Mouse (Mus musculus): ENCODE measurements around the gene Hoxa4.

Gene Hoxa4

DNA sequence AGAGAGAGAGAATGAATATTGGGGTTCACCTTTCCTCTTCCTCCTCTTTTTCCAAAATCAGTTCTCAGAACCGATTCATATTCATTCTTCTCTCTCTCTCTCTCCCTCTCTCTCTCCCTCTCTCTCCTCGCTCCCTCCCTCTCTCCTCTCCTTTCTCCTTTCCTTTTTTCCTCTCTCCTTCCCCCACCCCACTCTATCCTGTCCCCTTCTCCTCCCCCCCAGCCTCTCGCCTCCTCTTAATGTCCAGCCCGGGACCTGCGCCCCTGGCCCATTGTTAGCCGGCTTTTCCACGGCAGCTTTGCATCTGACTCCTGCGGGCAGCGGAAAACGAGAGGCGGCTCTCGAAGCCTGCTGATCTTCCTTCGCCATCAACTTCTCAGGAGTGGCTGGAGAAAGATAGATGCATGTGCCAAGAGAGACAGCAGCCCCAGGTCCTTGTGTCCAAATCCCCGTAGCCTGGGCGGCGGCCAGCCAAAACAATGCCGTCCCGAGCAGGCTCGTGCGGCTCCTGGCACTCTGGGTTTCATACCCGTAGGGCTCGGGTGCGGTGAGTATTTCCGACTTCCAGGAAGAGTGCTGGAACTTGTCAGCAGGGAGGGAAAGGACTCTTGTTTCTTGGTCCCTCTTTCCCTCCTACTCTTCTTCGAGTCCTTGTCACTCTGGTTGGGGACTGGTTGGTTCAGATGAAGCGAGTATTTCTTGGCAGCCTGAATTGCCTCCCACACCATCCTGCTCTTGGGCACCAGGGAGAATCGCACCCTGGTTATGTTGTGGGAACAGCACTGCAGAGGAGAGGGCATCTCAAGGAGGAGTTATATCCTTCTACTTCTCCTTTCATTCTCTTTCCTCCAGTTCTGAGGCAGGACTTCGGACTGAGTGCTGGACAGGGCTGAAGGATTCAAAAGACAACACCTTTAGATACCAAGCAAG, 25.8 kb downstream of the Hoxa4 start:
- no peak for DNase-seq (ENCODE audit: low spot score)

DNA sequence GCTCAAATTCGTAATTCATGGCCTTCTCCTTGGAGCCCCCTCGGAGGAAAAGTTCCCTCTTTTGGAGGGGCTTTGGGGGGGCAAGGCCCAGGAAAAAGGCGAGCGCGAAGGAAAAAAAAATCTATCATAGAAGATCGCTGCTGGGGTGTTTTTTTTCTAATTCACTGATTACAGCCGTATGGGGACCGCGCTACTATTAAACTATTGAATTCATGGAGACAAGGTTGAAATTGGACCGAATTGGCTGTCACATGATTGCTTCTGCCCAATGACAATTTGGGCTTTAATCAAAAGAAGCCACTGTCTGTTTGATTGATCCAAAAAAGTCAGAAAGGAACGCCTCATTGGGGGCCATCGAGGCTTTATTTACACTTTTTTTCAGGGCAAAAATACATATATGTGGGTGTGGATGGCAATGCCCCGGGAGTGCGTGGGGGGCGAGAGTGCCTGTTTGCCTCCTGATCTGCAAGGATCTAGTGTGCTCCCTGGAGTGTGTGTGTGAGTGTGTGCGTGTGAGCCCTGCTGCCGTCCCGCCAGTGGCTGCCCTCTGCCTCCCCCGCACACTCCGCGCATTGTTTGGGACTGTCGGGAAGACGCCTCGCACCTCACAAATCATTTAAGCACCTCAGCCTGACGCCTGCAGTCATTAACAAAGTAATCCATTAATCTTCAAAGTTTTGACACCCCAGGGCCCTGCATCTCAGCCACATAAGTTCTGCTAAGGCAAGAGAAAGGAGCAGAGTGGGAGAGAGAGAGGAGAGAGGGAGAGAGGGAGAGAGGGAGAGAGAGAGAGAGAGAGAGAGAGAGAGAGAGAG, 26.7 kb downstream of the Hoxa4 start, which contains the start of gene Hoxa2:
Gene Hoxa2, minus strand, starts transcription at position 206 of the 815 bp plus-strand sequence.
- no peak for DNase-seq (ENCODE audit: low spot score)

DNA sequence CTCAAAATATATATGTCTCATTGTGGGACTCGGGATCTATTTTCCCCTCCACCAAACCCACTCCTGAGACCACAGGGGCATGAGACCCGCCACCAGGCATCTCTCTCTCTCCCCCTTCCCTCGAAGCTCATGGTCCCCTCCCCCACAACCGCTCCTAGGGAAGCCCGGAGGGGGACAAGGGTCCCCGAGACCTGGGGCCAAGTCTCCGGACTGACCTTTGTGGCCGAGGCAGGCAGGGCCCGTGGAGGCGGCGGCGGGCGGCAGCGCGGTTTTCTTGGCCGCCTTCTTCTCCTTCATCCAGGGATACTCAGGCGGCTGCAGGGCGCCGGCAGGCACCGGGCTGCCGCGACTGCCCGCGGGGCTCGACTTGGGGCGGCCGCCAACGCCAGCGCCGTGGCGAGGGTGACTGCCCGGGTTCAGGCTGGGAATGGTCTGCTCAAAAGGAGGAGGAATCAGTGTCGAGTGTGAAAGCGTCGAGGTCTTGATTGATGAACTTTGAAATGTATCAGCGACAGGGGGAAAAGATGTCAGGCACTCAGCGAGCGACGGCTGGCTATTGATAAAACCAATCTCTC, 27.4 kb downstream of the Hoxa4 start:
- DNase-seq (ENCODE audit: low spot score), result no peak

DNA sequence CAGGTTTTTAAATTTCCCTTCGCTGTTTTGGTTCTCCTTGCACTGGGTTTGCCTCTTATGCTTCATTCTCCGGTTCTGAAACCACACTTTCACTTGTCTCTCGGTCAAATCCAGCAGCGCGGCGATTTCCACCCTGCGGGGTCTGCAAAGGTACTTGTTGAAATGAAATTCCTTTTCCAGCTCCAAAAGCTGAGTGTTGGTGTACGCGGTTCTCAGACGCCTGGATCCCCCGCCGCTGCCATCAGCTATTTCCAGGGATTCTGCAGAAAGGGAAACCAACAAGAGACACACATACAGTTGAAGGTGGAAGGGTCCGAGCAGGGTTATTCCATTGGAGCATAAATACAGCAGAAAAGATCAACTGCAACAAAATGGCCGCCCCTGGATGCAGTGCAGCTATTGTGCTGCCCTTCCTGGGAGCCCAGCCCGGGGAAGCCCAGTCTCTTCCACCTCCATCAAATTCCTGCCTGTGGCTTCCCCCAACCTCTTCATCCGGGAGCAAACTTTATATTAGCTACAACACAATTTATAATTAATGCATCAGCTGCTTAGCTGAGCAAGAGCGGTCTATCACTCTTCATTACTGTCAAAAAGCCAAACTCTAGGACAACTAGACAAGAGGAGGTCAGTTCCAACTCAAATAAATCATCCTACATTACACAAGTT, 28.1 kb downstream of the Hoxa4 start:
- DNase-seq (ENCODE audit: low spot score), result no peak

DNA sequence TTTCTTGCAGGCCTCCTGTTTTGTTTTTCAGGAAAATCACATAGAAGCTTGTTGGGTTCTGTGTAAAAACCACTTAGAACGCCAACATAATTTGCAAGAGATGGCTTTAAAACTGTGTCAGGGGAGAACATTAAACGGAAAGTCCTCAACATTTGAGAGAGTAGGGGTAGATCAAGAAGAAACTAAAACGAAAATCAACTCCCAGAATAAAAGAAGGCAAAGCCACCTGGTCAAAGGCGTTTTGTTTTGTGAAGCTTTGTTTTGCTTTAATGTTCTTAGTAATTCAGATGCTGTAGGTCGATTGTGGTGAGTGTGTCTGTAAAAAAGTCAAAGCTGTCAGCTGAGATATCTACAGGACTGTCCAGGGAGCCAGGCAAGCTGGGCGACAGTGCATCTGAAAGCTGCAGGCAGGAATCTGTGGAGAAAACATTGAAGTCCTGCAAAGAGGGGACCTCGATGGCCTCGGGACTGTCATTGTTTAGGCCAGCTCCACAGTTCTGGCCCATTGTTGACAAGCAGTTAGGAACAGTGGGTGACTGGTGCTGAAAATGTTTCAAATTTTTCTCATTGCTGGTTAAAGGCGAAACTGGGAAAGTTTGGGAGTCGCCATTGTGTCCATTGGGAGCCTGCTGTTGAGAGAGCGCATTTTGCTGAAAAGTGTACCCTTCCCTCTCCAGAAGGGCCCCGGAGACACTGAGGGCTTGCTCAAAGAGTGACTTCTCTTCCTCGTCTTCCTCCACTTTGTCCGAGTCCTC, 28.8 kb downstream of the Hoxa4 start:
- no peak for DNase-seq (ENCODE audit: low spot score)

DNA sequence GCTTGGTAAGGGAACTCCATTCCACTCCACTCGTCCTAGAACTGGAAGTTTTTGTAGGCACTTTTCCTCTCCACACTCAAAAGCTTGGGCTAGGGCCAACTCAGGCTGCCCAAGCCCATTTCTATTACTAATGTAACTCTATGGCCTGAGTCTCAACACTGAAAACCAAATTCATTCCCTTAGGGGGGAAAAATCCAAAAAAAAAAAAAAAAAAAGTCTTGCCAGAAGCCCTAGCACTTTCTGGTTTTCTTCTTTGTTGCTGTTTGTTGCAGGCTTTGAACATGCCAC, 29.5 kb downstream of the Hoxa4 start:
- DNase-seq (ENCODE audit: low spot score), result no peak

DNA sequence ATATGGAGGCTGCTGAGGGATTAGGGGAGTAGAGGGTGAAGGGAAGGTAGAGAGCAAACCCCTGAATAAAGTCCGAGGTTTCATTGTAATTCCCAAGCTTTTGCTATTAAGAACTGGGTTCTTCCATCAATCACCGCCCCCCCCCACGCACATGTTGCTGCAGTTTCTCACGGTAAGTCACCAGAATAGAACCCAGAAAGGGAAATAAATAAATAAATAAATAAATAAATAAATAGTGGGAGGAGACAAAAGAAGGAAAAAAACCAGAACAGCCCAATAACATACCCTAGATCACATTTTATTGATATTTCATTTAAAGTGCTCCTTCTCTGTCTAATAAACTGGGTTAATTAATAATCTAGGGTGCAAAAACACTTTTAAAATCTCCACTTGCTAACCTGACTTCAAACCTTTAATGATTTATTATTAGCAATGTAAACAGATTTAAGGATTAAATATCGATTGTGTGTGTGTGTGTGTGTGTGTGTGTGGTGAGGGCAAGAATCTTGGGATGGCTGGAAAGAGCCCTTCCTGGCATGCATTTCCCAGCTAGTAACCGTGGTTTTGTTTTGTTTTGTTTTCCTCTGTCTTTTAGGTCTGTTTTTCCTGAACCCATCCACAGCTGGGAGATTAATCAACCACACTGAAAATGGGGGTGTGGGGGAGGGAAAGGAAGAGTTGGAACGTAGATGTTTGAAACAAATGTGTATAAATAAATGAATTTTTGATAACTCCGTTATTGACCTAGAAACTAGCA, 30.0 kb downstream of the Hoxa4 start:
- no peak for DNase-seq (ENCODE audit: low spot score)

DNA sequence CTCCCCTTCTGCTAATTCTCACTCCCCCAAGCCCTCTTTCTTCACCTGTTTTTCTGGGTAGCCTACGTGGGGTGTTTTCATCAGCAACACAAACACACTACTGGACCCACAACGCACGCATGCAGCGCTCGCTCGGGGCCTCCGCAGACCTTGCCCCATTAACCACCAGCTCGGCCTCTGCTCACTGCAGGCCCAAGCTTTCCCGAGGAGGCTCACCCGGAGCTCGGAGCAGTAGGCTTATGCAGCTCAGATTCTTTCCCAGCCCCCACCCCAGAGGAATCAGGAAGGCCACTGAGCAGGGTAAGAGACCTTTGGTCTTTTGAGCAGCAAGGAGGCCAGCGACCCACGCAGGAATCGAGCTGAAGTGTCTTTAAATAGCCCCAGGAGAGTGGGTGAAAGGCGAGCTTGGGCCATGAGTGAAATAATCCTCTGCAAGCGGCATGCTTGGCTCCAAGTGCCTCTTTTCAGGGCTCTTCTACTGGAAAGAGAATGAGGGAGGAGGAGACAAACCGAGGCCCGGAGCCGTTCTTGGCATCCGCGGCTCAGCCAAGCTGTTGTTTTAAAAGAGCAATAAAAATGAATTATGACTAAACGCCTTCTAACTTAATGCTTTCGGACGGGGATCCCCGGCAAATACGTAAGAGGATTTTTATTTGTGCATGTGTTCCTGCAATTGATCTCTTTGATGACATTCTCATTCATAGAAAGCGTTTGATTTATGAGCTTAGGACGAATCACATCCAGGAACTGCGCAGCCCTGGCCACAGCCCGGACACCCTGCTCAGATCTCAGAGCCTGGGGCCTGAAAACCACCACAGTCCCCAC, 30.8 kb downstream of the Hoxa4 start:
- no peak for DNase-seq (ENCODE audit: low spot score)

DNA sequence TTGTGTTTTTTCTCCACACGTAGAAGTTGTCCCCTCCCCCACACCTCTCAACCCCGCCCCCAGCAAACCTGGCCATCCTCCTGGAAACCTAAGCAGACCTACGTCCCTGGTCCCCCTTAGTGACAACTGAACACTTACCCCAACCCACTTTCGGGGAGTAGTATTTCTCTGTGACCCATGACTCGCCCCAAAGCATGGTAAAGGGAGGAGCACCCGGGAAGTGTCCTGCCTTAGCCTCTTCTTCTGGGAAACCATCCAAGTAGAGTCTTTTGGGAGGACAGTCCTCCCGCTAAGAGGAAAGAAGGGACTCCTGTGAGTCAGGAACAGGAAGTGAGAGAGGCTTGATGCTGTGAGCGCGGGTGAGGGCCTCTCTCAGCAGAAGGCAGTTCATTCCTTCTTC, 31.6 kb downstream of the Hoxa4 start:
- no peak for DNase-seq (ENCODE audit: low spot score)

DNA sequence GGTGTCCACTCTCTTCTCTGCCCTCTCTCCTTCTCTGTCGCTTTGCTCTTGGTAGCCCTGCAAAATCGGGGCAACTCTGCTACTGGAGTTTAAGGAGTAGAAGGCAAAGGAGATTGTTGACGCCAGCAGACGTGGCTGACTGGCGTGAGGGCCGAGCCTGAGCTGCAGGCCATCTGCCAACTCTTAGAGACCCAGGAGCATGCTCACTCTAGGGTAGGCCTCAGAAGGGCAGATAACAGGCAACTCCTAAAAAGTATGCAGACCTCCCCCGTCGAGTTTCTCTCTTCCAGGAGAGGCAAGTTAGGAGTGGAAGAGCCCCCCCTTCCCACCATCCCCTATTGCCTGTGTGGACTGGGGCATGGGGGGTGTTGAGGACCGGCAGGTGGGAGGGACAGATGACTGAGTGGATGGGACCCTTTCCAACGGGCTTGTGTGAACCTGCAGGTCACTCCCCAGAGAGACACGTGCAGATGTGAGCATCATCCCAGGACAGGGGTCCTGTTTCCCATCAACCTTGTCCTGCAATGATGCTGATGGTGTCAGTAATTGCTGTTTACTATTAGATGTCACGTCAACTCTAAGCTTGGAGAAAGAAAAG, 32.3 kb downstream of the Hoxa4 start:
- DNase-seq (ENCODE audit: low spot score), result no peak

DNA sequence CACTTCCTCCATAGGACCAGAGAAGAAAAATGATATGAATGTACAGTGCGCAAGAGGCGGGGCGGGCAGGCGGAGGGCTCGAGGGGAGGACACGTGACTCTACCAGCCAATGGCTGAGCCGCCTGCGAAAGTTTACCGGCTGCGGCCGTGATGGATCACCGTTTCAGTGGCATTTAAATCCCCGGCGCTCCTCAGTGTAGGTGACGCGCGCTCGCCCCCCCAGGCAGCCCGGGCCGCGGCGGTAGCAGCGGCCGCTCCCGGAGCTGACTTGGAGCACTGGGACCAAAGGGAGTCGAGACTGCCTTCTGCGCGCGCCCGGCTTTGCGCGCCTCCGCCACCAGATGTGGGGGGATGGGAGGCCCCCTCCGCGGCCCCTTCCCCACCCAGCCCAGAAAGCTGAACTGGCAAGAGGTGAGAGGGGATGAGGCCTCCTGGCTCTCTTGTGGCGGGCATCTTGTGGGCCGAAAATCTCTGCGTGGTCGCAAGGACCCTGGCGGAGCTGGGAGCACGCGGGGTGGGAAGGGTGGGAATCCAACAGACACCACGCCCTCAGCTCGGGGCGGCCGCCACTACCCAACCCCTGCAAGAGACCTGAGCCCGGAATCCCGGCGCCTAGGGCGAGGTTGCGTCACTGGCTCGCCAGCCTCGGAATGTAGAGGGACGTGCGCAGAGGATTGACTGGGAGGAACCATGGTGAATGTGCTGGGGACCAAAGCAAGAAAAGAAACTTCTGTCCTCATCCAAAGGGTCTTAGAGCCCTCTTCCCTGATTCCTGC, 33.1 kb downstream of the Hoxa4 start, which contains the start of gene Hoxa1:
Gene Hoxa1, minus strand, starts transcription at position 42 of the 776 bp plus-strand sequence.
- DNase-seq (ENCODE audit: low spot score), result peak; percentile 73

DNA sequence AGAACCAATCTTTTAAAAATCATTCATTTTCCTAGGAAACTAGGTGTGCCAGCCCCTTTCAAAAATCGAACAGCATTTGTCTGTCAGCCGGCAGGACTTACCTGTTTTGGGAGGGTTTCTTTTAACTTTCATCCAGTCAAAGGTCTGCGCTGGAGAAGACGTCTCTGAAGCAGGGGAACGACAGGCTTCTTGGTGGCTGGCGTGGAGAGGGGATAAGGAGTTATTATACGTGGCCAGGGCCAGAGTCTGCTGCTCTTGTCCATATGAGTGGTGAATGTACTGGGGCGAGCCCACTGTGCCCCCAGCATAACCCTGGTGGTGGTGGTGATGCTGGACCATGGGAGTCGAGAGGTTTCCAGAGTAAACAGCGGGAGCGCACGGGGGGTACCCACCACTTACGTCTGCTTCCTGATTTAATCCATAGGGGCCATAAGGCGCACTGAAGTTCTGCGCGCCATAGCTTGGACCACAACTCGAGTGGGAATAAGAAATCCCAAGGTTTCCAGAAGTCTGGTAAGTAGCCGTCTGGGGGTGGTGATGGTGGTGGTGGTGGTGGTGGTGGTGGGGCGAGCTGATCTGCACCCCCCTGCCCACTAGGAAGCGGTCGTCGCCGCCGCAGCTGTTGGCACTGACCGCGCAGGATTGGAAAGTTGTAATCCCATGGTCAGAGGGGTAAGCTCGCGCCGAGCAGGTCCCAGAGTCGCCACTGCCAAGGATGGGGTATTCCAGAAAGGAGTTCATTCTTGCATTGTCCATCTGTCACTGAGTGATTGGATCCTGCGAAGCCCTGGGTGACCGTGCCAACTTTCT, 33.9 kb downstream of the Hoxa4 start:
- no peak for DNase-seq (ENCODE audit: low spot score)

DNA sequence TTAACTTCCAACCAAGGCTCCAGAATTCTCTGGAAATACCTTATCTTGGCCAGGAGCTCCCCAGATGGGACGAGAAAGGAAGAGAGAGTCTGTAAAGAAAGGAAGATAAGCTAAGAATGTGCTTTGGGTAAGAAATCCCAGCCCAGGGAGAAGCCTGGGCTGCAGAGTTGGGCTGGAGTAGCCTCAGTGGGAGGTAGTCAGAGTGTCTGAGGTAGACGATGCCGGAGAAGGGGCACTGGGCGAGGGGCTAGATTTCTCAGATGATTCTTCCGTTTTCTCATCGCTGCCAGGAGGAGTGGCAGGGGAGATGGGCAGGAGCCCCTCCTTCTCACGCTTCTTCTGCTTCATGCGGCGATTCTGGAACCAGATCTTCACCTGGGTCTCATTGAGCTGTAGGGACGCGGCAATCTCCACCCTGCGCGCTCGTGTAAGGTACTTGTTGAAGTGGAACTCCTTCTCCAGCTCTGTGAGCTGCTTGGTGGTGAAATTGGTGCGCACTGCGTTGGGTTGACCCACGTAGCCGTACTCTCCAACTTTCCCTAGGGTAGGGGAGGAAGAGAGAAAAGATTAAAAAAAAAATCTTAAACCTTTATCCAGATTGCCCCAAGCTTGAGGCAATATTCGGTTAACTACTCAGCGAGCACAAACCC, 34.9 kb downstream of the Hoxa4 start:
- DNase-seq (ENCODE audit: low spot score), result no peak

DNA sequence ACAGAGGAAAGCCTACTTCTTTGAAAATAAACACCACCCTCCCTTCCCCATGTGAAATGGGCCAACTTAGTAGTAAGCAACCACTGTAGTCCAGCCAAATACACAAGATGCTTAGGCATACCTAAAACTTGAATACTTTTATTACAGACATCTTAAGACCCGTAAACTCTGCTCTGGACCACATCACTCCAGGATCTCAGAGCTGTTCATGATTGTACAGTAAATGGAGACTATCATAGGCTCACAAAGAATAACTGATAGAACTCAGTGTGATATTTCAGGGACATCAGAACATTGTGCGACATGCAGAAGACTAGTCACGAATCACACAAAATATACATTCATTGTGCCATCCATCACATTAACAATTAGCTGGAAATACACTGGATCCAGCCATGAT, 36.1 kb downstream of the Hoxa4 start:
- DNase-seq (ENCODE audit: low spot score), result no peak

DNA sequence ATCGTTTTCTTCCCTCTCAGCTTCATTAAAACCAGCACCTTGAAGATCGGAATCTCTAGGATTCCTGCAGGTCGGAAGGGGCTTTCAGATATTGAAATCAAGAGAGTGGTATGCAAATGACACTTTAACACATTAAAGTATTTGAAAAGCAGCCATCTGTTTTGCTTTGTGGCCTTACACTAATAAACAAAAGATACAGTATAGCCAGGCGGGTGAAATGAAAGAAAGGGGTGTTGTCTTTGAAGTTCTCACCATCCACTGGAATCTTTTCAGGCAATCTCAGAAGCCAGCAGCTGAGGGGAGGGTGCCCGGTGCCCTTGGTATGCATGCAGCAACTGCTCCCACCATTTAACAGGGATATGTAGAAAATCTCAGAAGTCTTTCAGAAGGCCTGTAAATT, 37.5 kb downstream of the Hoxa4 start:
- DNase-seq (ENCODE audit: low spot score), result no peak

DNA sequence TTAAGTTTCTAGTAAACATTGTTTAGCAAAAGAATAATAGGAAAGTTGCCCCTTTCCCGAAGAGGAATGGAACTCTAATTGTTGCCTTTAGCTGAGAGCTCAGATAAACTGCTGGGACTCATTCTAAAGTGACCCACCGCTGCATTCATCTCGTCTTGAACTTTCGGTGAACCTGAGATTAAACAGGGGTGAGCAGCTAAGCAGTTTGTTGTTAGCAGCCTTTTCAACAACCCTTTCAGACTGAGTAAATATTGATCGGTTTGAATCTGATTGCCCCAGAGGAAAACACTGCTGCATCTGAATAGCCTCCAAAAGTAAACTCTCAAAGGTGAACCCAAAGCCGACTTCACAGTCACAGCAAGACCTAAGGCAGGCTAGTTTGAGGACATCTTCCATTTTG, 38.3 kb downstream of the Hoxa4 start:
- DNase-seq (ENCODE audit: low spot score), result no peak

All from urinary bladder, postnatal 25 days (tissue).